Mouse (Mus musculus) kidney, embryonic 14.5 days (tissue): ENCODE results near the gene Tmem92. TPM values are rescaled to one million over a fixed set of nuclear protein-coding genes. Genes with fewer than 3 reads are reported as not detected.

Experiments
- ATAC-seq: fragments of 200-750 bp; cut with Nextera tagmentation; 2 replicates; pipeline ENCODE4 v1.8.0; 2017; ENCODE audit warnings: moderate number of reproducible peaks, mild to moderate bottlenecking, moderate TSS enrichment, moderate library complexity; ENCODE audit not compliant: low FRiP score, low TSS enrichment
- H3K27ac ChIP-seq: fragments of 300-500 bp; sonication (generic); 2 replicates; pipeline ENCODE4 v1.5.1; 2014; ENCODE audit warnings: low read depth, mild to moderate bottlenecking, low read length, moderate library complexity, mixed read lengths
- H3K27me3 ChIP-seq: fragments of 300-500 bp; sonication (generic); 2 replicates; pipeline ENCODE4 v1.6.1; 2014; ENCODE audit warnings: mild to moderate bottlenecking, low read length; ENCODE audit not compliant: control insufficient read depth, insufficient read depth
- H3K36me3 ChIP-seq: fragments of 300-500 bp; sonication (generic); 2 replicates; pipeline ENCODE4 v1.6.1; 2014; ENCODE audit warnings: low read length, mixed read lengths; ENCODE audit not compliant: control insufficient read depth, insufficient read depth
- H3K4me1 ChIP-seq: fragments of 300-500 bp; sonication (generic); 2 replicates; pipeline ENCODE4 v1.6.1; 2014; ENCODE audit warnings: low read length, mixed read lengths; ENCODE audit not compliant: control insufficient read depth, insufficient read depth
- H3K4me2 ChIP-seq: fragments of 300-500 bp; sonication (generic); replicated peaks from 2 replicates; pipeline ENCODE4 v1.6.1; 2014; ENCODE audit warnings: low read depth, mild to moderate bottlenecking, low read length
- H3K4me3 ChIP-seq: fragments of 300-500 bp; sonication (generic); 2 replicates; pipeline ENCODE4 v1.5.1; 2014; ENCODE audit warnings: mild to moderate bottlenecking, low read length
- H3K9ac ChIP-seq: fragments of 300-500 bp; sonication (generic); 2 replicates; pipeline ENCODE4 v1.6.1; 2014; ENCODE audit warnings: low read depth, mild to moderate bottlenecking, low read length, moderate library complexity
- H3K9me3 ChIP-seq: fragments of 300-500 bp; sonication (generic); 2 replicates; pipeline ENCODE4 v1.6.1; 2016; ENCODE audit warnings: low read length; ENCODE audit not compliant: control insufficient read depth
- WGBS: fragments of 180-500 bp; shearing (Covaris S2); extraction: QIAGEN DNeasy Blood & Tissue Kit; methylation state at CpG from one replicate; pipeline ENCODE4 v1.1.7; 2014; 5-methylcytosine and 5-hydroxymethylcytosine counted together
- polyA plus RNA-seq: library from polyadenylated mRNA; unstranded; fragments of >200 nt; fragmentation: Nextera tagmentation; extraction: Ambion mirVana; gene quantifications from 2 replicates; pipeline ENCODE4 v1.2.1, GENCODE M21; 2014

Tmem92 gene
- polyA plus RNA-seq, 1 experiment from 2014 or later: not detected

DNA sequence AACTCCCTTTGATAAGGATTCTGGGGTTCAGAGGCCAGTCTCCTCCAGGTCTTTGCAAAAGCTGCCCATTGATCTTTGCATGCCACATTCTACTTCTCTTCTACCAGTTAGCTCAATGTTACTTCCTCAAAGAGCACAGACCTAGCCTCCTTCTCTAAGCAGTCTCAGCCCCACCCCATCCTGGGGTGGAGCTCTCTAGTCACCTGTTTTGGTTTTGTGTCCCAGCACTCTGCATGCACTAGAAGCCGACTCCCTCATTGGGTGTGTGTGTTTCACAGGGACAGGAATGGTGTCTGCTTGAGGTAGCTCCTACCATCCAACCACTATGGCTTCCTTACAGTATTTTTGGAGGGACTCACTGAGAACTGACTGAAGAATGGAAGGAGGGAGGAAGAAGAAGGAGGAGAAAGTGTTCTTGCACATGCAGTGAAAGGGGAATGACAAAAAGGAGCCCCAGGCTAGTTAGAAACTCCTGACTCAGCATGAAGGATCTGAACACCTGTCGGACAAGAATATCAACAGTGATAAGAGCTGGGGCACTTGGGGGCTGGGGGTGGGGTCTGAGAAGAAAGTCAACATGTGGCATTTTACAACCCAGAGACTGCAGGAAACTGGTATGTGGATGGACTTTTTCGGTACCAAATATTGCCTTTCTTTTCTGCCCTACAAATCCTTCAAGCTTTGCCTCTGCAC lies 10.0 kb downstream of the Tmem92 start:
- no peaks in the 10 kb centered on the region for H3K27me3 ChIP-seq

DNA sequence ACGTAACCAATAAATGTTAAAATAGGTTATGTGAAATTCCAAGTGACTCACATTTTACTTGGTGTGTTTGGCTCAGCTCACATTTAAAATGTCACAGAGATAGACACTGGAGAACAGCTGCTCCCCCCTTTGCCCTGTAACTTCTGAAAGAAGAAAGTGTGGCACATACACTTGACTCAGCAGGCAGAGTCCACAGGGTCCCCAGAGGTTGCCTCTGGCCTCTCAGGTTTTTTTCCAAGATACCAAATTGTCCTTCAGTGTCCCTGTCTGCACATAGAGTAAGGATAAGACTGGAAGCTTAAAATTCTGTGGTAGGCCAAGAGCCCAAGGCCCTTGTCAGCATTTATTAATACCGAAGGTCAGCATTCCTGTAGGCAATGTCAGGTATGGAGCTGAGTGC lies 15.3 kb downstream of the Tmem92 start:
- Histone ChIP-seq H3K27ac (no peak overlapping the region), H3K27me3 (no peaks in the 10 kb centered on the region), H3K9me3 (no peaks in the 10 kb centered on the region), H3K4me3 (no peak overlapping the region), H3K4me1 (no peaks in the 10 kb centered on the region), H3K36me3 (no peaks in the 10 kb centered on the region), H3K9ac (no peak overlapping the region), H3K4me2 (no peak overlapping the region)
- 96% methylated on average over 2 of the region's 2 CpGs for WGBS
- ATAC-seq: no peak

More for the DNA sequence above, 10.0 kb downstream of the Tmem92 start:
- WGBS: 63% methylated on average over 3 of the region's 3 CpGs
- Histone ChIP-seq H3K4me3 (no peak overlapping the region), H3K4me2 (no peak overlapping the region), H3K27ac (no peak overlapping the region), H3K9ac (no peak overlapping the region), H3K9me3 (no peaks in the 10 kb centered on the region), H3K4me1 (no peaks in the 10 kb centered on the region), H3K36me3 (no peaks in the 10 kb centered on the region)
- no peak for ATAC-seq

DNA sequence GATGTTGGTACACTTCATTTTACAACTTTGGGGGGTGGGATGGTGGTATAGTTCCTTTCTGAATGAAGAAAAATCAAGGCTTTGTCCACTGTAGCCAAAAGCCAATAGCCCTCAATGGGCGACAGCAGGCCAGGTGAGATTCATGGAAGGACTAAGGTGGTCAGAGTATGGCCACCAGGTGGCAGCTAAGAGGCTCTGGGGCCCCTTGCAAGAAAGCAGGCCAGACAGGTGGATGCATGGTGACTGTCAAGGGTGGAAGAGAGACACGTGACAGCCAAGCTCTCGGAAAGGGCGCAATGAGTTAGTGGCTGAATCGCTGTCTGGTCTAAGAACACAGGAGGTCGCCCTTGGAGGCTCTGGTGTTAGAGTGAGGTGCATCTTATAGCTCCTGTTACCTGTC lies 19.7 kb downstream of the Tmem92 start:
- no peak overlapping the region for H3K4me3 ChIP-seq
- H3K4me2 ChIP-seq: no peak overlapping the region
- no peaks in the 10 kb centered on the region for H3K27me3 ChIP-seq
- 38% methylated on average over 6 of the region's 6 CpGs for WGBS
- ATAC-seq: no peak
- H3K9me3 ChIP-seq: no peaks in the 10 kb centered on the region
- no peaks in the 10 kb centered on the region for H3K4me1 ChIP-seq
- no peak overlapping the region for H3K9ac ChIP-seq
- H3K36me3 ChIP-seq: no peaks in the 10 kb centered on the region
- no peak overlapping the region for H3K27ac ChIP-seq

DNA sequence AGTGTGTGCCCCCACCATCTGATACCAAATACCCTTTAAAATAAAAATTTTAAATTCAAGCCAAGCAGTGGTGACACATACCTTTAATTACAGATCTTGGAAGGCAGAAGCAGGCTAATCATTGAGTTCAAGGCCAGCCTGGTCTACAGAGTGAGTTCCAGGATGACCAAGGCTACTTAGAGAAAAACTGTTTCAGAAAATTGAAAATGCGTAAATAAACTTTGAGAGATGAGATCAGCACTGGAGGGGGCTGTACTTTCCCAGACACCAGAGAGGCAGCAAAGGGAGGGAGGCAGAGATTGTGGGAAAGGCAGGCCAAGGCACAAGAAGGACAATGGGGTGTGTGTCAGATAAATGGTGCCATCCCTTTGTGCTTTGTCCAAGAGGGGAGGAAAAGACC lies 20.2 kb downstream of the Tmem92 start:
- no peak overlapping the region for H3K27ac ChIP-seq
- no peaks in the 10 kb centered on the region for H3K27me3 ChIP-seq
- H3K4me3 ChIP-seq: no peak overlapping the region
- ATAC-seq: no peak
- H3K4me1 ChIP-seq: no peaks in the 10 kb centered on the region
- no peaks in the 10 kb centered on the region for H3K36me3 ChIP-seq
- H3K9ac ChIP-seq: no peak overlapping the region
- H3K9me3 ChIP-seq: no peaks in the 10 kb centered on the region
- 80% methylated on average over 1 of the region's 1 CpGs for WGBS
- H3K4me2 ChIP-seq: no peak overlapping the region

DNA sequence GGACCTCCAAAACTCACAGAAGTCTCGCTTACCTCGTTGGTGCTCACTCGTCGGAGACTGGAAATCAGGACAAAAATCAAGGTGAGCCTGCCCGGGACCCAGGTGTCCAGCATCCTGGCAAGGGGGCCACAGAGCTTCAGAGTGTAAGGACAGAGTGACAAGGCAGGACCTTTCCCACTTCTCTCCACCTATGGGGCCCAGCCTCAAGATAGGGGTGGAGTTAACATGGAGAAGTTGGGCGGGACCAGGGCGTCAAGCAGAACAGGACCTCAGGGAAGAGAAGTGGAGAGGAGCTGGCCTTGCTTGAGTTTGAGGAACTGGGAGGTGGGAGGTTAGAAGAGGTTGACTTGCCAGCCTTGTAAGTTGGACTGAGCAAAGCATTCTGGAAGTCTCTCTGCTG lies 21.7 kb downstream of the Tmem92 start:
- 76% methylated on average over 7 of the region's 7 CpGs for WGBS

DNA sequence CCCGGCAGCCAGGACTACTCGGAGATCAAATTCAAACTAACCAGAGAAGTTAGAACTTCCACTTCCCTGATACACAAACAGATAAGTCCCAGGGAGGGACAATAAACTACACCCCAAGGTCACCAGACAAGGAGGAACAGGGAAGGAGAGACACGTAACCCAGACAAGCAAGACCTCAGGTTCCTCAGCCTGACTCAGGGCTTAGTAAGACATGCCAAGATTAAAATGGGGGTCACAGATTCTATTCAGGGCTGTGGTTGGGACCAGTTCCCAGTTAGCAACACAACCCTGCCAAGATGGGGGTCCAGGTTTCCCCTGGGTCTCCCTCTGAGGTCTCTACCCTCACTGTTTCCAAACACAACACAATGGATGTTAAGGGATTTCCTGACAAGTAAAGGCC lies 22.1 kb downstream of the Tmem92 start:
- no peaks in the 10 kb centered on the region for H3K36me3 ChIP-seq
- no peak for ATAC-seq
- no peaks in the 10 kb centered on the region for H3K4me1 ChIP-seq
- H3K4me3 ChIP-seq: no peak overlapping the region
- H3K4me2 ChIP-seq: no peak overlapping the region
- WGBS: 60% methylated on average over 3 of the region's 3 CpGs
- no peaks in the 10 kb centered on the region for H3K27me3 ChIP-seq
- no peaks in the 10 kb centered on the region for H3K9me3 ChIP-seq
- no peak overlapping the region for H3K27ac ChIP-seq
- no peak overlapping the region for H3K9ac ChIP-seq

More for the DNA sequence above, 21.7 kb downstream of the Tmem92 start:
- Histone ChIP-seq H3K27ac (no peak overlapping the region), H3K4me3 (no peak overlapping the region), H3K4me2 (no peak overlapping the region), H3K9ac (no peak overlapping the region), H3K9me3 (no peaks in the 10 kb centered on the region), H3K27me3 (no peaks in the 10 kb centered on the region), H3K36me3 (no peaks in the 10 kb centered on the region), H3K4me1 (no peaks in the 10 kb centered on the region)
- ATAC-seq: no peak

DNA sequence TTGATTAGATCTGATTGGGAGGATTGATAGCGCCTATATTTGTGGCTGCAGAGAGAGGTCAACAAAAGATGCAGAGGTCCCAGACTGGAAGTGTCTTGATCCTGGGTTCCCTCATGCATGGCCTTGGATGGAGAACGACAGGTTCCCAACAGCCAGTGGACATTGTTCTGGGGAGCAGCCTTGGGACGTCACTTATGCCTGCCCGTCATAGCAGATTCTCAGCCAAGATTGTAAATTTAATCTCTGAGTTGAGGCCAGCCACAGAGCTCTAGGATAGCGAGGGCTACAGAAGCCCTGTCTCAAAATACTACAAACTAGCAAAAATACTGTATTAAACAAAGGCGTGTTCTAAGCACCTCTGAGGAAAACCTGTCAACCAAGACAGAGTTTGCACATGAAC lies 22.6 kb downstream of the Tmem92 start:
- no peak overlapping the region for H3K4me2 ChIP-seq
- H3K4me3 ChIP-seq: no peak overlapping the region
- H3K27me3 ChIP-seq: no peaks in the 10 kb centered on the region
- no peak overlapping the region for H3K27ac ChIP-seq
- H3K9me3 ChIP-seq: no peaks in the 10 kb centered on the region
- no peak overlapping the region for H3K9ac ChIP-seq
- H3K36me3 ChIP-seq: no peaks in the 10 kb centered on the region
- 79% methylated on average over 6 of the region's 6 CpGs for WGBS
- no peaks in the 10 kb centered on the region for H3K4me1 ChIP-seq
- ATAC-seq: no peak

DNA sequence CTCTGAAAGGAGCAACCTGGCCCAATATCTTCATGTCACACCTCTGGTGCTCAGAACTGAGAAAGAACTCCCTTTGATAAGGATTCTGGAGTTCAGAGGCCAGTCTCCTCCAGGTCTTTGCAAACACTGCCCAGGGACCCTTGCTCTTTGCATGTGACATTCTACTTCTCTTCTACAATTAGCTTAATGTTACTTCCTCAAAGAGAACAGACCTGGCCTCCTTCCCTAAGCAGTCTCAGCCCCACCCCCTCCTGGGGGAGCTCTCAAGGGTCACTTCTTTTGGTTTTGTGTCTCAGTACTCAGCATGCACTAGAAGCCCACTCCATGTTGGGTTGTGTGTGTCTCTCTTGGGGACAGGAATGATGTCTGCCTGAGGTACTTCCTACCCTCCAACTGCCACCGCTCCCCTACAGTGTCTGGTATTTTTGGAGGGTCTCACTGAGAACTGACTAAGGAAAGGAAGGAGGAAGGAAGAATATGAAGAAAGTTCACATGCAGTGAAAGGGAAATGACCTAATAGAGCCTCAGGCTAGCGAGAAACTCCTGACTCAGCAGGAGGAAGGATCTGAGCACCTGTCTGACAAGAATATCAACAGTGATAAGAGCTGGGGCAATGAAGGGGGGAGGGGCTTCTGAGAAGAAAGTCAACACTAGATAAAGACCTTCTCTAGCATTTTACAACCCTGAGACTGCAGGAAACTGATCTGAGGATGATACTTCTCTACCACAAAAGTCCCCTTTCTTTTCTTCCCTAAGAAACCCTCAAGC lies 29.4 kb downstream of the Tmem92 start:
- Histone ChIP-seq H3K9me3 (no peaks in the 10 kb centered on the region), H3K4me3 (no peak overlapping the region), H3K9ac (no peak overlapping the region), H3K4me1 (no peaks in the 10 kb centered on the region), H3K27ac (no peak overlapping the region), H3K4me2 (no peak overlapping the region), H3K27me3 (no peaks in the 10 kb centered on the region), H3K36me3 (no peaks in the 10 kb centered on the region)
- 44% methylated on average over 2 of the region's 2 CpGs for WGBS
- no peak for ATAC-seq

DNA sequence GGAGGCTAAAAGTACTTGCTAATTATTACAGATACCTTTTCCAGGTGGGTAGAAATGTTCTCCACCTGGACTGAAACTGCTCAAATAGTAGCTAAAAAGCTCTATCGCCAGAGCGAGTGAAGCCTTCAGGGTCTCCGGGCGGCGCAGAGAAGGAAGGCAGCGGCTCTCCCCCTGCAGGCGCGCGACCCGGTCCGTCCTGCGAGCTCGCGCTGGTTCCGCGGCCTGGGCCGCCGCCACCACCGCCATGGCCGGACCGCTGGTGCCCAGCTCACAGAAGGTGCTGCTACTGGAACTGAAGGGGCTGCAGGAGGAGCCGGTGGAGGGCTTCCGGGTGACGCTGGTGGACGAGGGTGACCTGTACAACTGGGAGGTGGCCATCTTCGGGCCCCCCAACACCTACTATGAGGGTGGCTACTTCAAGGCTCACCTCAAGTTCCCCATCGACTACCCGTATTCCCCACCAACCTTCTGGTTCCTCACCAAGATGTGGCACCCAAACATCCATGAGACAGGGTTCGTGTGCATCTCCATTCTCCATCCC lies 40.7 kb downstream of the Tmem92 start, which contains the start of gene Cdc34b:
Gene Cdc34b, plus strand, starts transcription at position 51 of the 541 bp plus-strand sequence.
- H3K9me3 ChIP-seq: no peaks in the 10 kb centered on the region
- H3K4me1 ChIP-seq: no peaks in the 10 kb centered on the region
- H3K9ac ChIP-seq: no peak within 1 kb of the TSS
- 83% methylated on average over 29 of the region's 29 CpGs for WGBS
- H3K4me3 ChIP-seq: no peak within 1 kb of the TSS
- H3K36me3 ChIP-seq: no peaks in the 10 kb centered on the region
- no peak within 1 kb of the TSS for H3K4me2 ChIP-seq
- no peak within 1 kb of the TSS for H3K27ac ChIP-seq
- 0 out of 2 replicates have a peak, but pooled peaks have one; percentile 52 for ATAC-seq
- H3K27me3 ChIP-seq: no peaks in the 10 kb centered on the region
